23 mouse cellular contexts compared by ENCODE assay signal in genomic region chr3:122640286-122640685, GRCm38 (mm10). TPM values are rescaled to one million over a fixed set of nuclear protein-coding genes. Genes with fewer than 3 reads are reported as not detected.
DNase-seq lines count a peak whose midpoint lies in the region; ATAC-seq and TF ChIP-seq lines count a peak whose summit lies in the region.
"Had no signal": no experiment of that assay in that cellular context is flagged by ENCODE, and none has a peak within 500 bp of the region (broad histone marks: within the 10 kb centered on the region; RNA-seq: fewer than 3 reads in every experiment).

No protein-coding gene starts in this region.

- DNase-seq in embryonic facial prominence, embryonic 10.5 days (ENCODE audit: low spot score) = no peak
- DNase-seq in limb, embryonic 11.5 days (ENCODE audit: low spot score) = no peak
- DNase-seq in limb, embryonic 10.5 days (ENCODE audit: low spot score) = no peak
- DNase-seq in midbrain, postnatal 0 days (ENCODE audit: low spot score) = no peak
- DNase-seq in midbrain, embryonic 11.5 days (ENCODE audit: low spot score, missing footprints) = no peak
- no peak for DNase-seq in layer of hippocampus, postnatal 10 days (ENCODE audit: low spot score in 2 of 2)
- no peak for DNase-seq in urinary bladder, adult 2 months (ENCODE audit: low spot score)
- DNase-seq: adrenal gland, adult 2 months; cerebellum, adult 8-10 months; gastrocnemius, postnatal 36 days; kidney, adult 18-20 months; layer of hippocampus, postnatal 36 days; thymus, postnatal 25 days had no signal

- H3K4me2 ChIP-seq in embryonic facial prominence, embryonic 12.5 days (replicated peaks) = no peak overlapping the region
- no peak overlapping the region for H3K4me2 ChIP-seq in limb, embryonic 11.5 days (ENCODE audit: low read depth, severe bottlenecking)
- H3K4me2 ChIP-seq in midbrain, postnatal 0 days (ENCODE audit: low read depth, low read length, poor library complexity, severe bottlenecking) = no peak overlapping the region
- H3K4me2 ChIP-seq in midbrain, embryonic 11.5 days = no peak overlapping the region
- H3K4me2 ChIP-seq: heart, embryonic 11.5 days; liver, embryonic 15.5 days; midbrain, embryonic 13.5 days; neural tube, embryonic 15.5 days had no signal

- H3K36me3 ChIP-seq in embryonic facial prominence, embryonic 12.5 days = no peaks in the 10 kb centered on the region
- H3K36me3 ChIP-seq in embryonic facial prominence, embryonic 10.5 days (replicated peaks) = no peaks in the 10 kb centered on the region
- H3K36me3 ChIP-seq in limb, embryonic 11.5 days (ENCODE audit: control insufficient read depth, insufficient read depth, low read length) = no peaks in the 10 kb centered on the region
- no peaks in the 10 kb centered on the region for H3K36me3 ChIP-seq in limb, embryonic 10.5 days
- no peaks in the 10 kb centered on the region for H3K36me3 ChIP-seq in midbrain, postnatal 0 days (ENCODE audit: insufficient read depth, low read length)
- no peaks in the 10 kb centered on the region for H3K36me3 ChIP-seq in midbrain, embryonic 11.5 days (ENCODE audit: control insufficient read depth, insufficient read depth, low read length)
- H3K36me3 ChIP-seq: liver, embryonic 15.5 days; midbrain, embryonic 13.5 days; neural tube, embryonic 15.5 days had no signal

- no peaks in the 10 kb centered on the region for H3K27me3 ChIP-seq in embryonic facial prominence, embryonic 12.5 days
- H3K27me3 ChIP-seq in embryonic facial prominence, embryonic 10.5 days (replicated peaks; ENCODE audit: low read depth, poor library complexity, severe bottlenecking) = no peaks in the 10 kb centered on the region
- H3K27me3 ChIP-seq in limb, embryonic 11.5 days (ENCODE audit: control insufficient read depth, insufficient read depth, low read length) = no peaks in the 10 kb centered on the region
- no peaks in the 10 kb centered on the region for H3K27me3 ChIP-seq in limb, embryonic 10.5 days (ENCODE audit: low read depth, poor library complexity, severe bottlenecking)
- no peaks in the 10 kb centered on the region for H3K27me3 ChIP-seq in midbrain, postnatal 0 days (ENCODE audit: insufficient read depth, low read length)
- no peaks in the 10 kb centered on the region for H3K27me3 ChIP-seq in midbrain, embryonic 11.5 days (ENCODE audit: control insufficient read depth, insufficient read depth, low read length)
- H3K27me3 ChIP-seq: liver, embryonic 15.5 days; midbrain, embryonic 13.5 days; neural tube, embryonic 15.5 days had no signal

- ATAC-seq in embryonic facial prominence, embryonic 12.5 days (ENCODE audit: insufficient number of reproducible peaks, insufficient read depth, low FRiP score, low TSS enrichment) = 0 out of 2 replicates have a peak, but pooled peaks have one; percentile 11
- ATAC-seq in limb, embryonic 11.5 days (ENCODE audit: insufficient number of reproducible peaks, low FRiP score, low TSS enrichment, low read depth) = 0 out of 2 replicates have a peak, but pooled peaks have one; percentile 36
- 0 out of 2 replicates have a peak, but pooled peaks have one; percentile 24 for ATAC-seq in midbrain, postnatal 0 days (ENCODE audit: low FRiP score)
- no peak for ATAC-seq in midbrain, embryonic 11.5 days (ENCODE audit: low FRiP score)
- ATAC-seq: CD4-positive, CD25-positive, alpha-beta regulatory T cell, adult 4 months; forebrain, embryonic 16.5 days; hindbrain, postnatal 0 days had no signal

- no peak overlapping the region for H3K4me3 ChIP-seq in embryonic facial prominence, embryonic 12.5 days
- H3K4me3 ChIP-seq in embryonic facial prominence, embryonic 10.5 days = no peak overlapping the region
- H3K4me3 ChIP-seq in limb, embryonic 11.5 days (ENCODE audit: low read depth, low read length) = no peak overlapping the region
- no peak overlapping the region for H3K4me3 ChIP-seq in limb, embryonic 10.5 days
- no peak overlapping the region for H3K4me3 ChIP-seq in midbrain, postnatal 0 days (ENCODE audit: low read depth, low read length)
- H3K4me3 ChIP-seq in midbrain, embryonic 11.5 days (ENCODE audit: low read depth, low read length) = no peak overlapping the region
- H3K4me3 ChIP-seq: liver, embryonic 15.5 days; midbrain, embryonic 13.5 days; neural tube, embryonic 15.5 days had no signal

- no peak overlapping the region for H3K27ac ChIP-seq in embryonic facial prominence, embryonic 12.5 days
- H3K27ac ChIP-seq in embryonic facial prominence, embryonic 10.5 days (replicated peaks) = no peak overlapping the region
- H3K27ac ChIP-seq in limb, embryonic 11.5 days (replicated peaks; ENCODE audit: low read depth, low read length) = no peak overlapping the region
- H3K27ac ChIP-seq in limb, embryonic 10.5 days = no peak overlapping the region
- no peak overlapping the region for H3K27ac ChIP-seq in midbrain, postnatal 0 days (ENCODE audit: low read depth, low read length)
- no peak overlapping the region for H3K27ac ChIP-seq in midbrain, embryonic 11.5 days (ENCODE audit: low read depth, low read length)
- H3K27ac ChIP-seq: hindbrain, postnatal 0 days; kidney, postnatal 0 days; liver, embryonic 15.5 days; macrophage; midbrain, embryonic 13.5 days; neural tube, embryonic 15.5 days had no signal

- no peak overlapping the region for H3K9ac ChIP-seq in embryonic facial prominence, embryonic 12.5 days
- H3K9ac ChIP-seq in limb, embryonic 11.5 days (ENCODE audit: low read length) = no peak overlapping the region
- H3K9ac ChIP-seq in midbrain, postnatal 0 days (replicated peaks; ENCODE audit: low read length, poor library complexity, severe bottlenecking) = no peak overlapping the region
- H3K9ac ChIP-seq in midbrain, embryonic 11.5 days (ENCODE audit: low read length) = no peak overlapping the region
- H3K9ac ChIP-seq: liver, embryonic 15.5 days; midbrain, embryonic 13.5 days; neural tube, embryonic 15.5 days had no signal

- no peaks in the 10 kb centered on the region for H3K9me3 ChIP-seq in embryonic facial prominence, embryonic 12.5 days
- no peaks in the 10 kb centered on the region for H3K9me3 ChIP-seq in embryonic facial prominence, embryonic 10.5 days
- H3K9me3 ChIP-seq in limb, embryonic 11.5 days (ENCODE audit: control insufficient read depth, low read length) = no peaks in the 10 kb centered on the region
- no peaks in the 10 kb centered on the region for H3K9me3 ChIP-seq in limb, embryonic 10.5 days (replicated peaks)
- no peaks in the 10 kb centered on the region for H3K9me3 ChIP-seq in midbrain, postnatal 0 days (ENCODE audit: low read length)
- H3K9me3 ChIP-seq in midbrain, embryonic 11.5 days (ENCODE audit: control insufficient read depth, low read length) = no peaks in the 10 kb centered on the region
- H3K9me3 ChIP-seq: liver, embryonic 15.5 days; midbrain, embryonic 13.5 days; neural tube, embryonic 15.5 days had no signal

- H3K4me1 ChIP-seq in embryonic facial prominence, embryonic 12.5 days = peaks cover 4% of the 10 kb centered on the region; the same call in 1 of the 2 replicates
- H3K4me1 ChIP-seq in embryonic facial prominence, embryonic 10.5 days = peaks cover 12% of the 10 kb centered on the region
- 0 out of 2 replicates have a peak, but pooled peaks cover 3% of the 10 kb centered on the region for H3K4me1 ChIP-seq in limb, embryonic 11.5 days (ENCODE audit: control insufficient read depth, insufficient read depth, low read length)
- H3K4me1 ChIP-seq in limb, embryonic 10.5 days = peaks cover 14% of the 10 kb centered on the region
- H3K4me1 ChIP-seq in midbrain, postnatal 0 days (ENCODE audit: insufficient read depth, low read length) = no peaks in the 10 kb centered on the region
- no peaks in the 10 kb centered on the region for H3K4me1 ChIP-seq in midbrain, embryonic 11.5 days (ENCODE audit: control insufficient read depth, insufficient read depth, low read length)

- no peak for TF ChIP-seq CTCF in midbrain, postnatal 0 days (IDR thresholded peaks at IDR 0.05)

RNA-seq across cellular contexts. Expression of gene Fnbp1l, which starts 20.8 kb away (rescaled TPM):
- polyA plus RNA-seq in embryonic facial prominence, embryonic 12.5 days (2016; fragmentation: Nextera tagmentation; extraction: Ambion mirVana) = 76.5 and 80.1 TPM in 2 replicates
- 57.7 and 66.4 TPM in 2 replicates for polyA plus RNA-seq in embryonic facial prominence, embryonic 10.5 days (2016; fragmentation: Nextera tagmentation; extraction: Ambion mirVana)
- 81.3 and 86.4 TPM in 2 replicates for polyA plus RNA-seq in limb, embryonic 11.5 days (2014; fragmentation: Nextera tagmentation; extraction: Ambion mirVana)
- polyA plus RNA-seq in limb, embryonic 10.5 days (2016; fragmentation: Nextera tagmentation; extraction: Ambion mirVana) = 50.1 and 68.5 TPM in 2 replicates
- total RNA-seq in midbrain, postnatal 0 days (2014; rRNA removed) = 135 and 179 TPM in 2 replicates
- 182 and 209 TPM in 2 replicates for polyA plus RNA-seq in midbrain, postnatal 0 days (2015; fragmentation: Nextera tagmentation; extraction: Ambion mirVana)
- 76.8 and 85.8 TPM in 2 replicates for polyA plus RNA-seq in midbrain, embryonic 11.5 days (2014; fragmentation: Nextera tagmentation; extraction: Ambion mirVana)
- total RNA-seq in layer of hippocampus, postnatal 10 days (2021) = 100 to 1,000 TPM; 133 to 139 TPM
- polyA plus RNA-seq in urinary bladder, adult 2 months (2012; rRNA removed) = 27.1 and 31.2 TPM in 2 replicates
